Mouse (Mus musculus) embryonic facial prominence, embryonic 11.5 days (tissue): ENCODE measurements around the gene Tppp. TPM values are rescaled to one million over a fixed set of nuclear protein-coding genes. Genes with fewer than 3 reads are reported as not detected.
A peak's percentile ranks its signal among the peaks of the same experiment; 100 is the strongest.

ENCODE experiments used
- ATAC-seq: fragments of 200-750 bp; cut with Nextera tagmentation; replicated peaks from 2 replicates; pipeline ENCODE4 v1.8.0; 2017; ENCODE audit warnings: low read depth; ENCODE audit not compliant: insufficient number of reproducible peaks, low FRiP score, low TSS enrichment
- DNase-seq: peaks from one replicate; pipeline ENCODE4 v3.0.0-alpha.2; 2015; ENCODE audit warnings: low spot score
- H3K27ac ChIP-seq: fragments of 300-500 bp; sonication (generic); replicated peaks from 2 replicates; pipeline ENCODE4 v1.5.1; 2014; ENCODE audit warnings: mild to moderate bottlenecking, low read depth, low read length, control low read depth
- H3K27me3 ChIP-seq: fragments of 300-500 bp; sonication (generic); 2 replicates; pipeline ENCODE4 v1.6.1; 2014; ENCODE audit warnings: mild to moderate bottlenecking, low read length, moderate library complexity, mixed read lengths; ENCODE audit not compliant: control insufficient read depth, insufficient read depth
- H3K36me3 ChIP-seq: fragments of 300-500 bp; sonication (generic); replicated peaks from 2 replicates; pipeline ENCODE4 v1.6.1; 2014; ENCODE audit warnings: low read depth, mild to moderate bottlenecking, low read length, moderate library complexity, mixed read lengths; ENCODE audit not compliant: control insufficient read depth, insufficient read depth
- H3K4me1 ChIP-seq: fragments of 300-500 bp; sonication (generic); 2 replicates; pipeline ENCODE4 v1.6.1; 2014; ENCODE audit warnings: low read length, mixed read lengths; ENCODE audit not compliant: control insufficient read depth, insufficient read depth
- H3K4me2 ChIP-seq: fragments of 300-500 bp; sonication (generic); 2 replicates; pipeline ENCODE4 v1.6.1; 2014; ENCODE audit warnings: low read depth, mild to moderate bottlenecking, control low read depth, low read length, moderate library complexity
- H3K4me3 ChIP-seq: fragments of 300-500 bp; sonication (generic); 2 replicates; pipeline ENCODE4 v1.5.1; 2014; ENCODE audit warnings: low read depth, low read length, control low read depth
- H3K9ac ChIP-seq: fragments of 300-500 bp; sonication (generic); replicated peaks from 2 replicates; pipeline ENCODE4 v1.6.1; 2014; ENCODE audit warnings: mild to moderate bottlenecking, control low read depth, low read length
- H3K9me3 ChIP-seq: fragments of 300-500 bp; sonication (generic); replicated peaks from 2 replicates; pipeline ENCODE4 v1.6.1; 2016; ENCODE audit warnings: mild to moderate bottlenecking, low read length, inconsistent platforms, mixed read lengths; ENCODE audit not compliant: control insufficient read depth
- WGBS: fragments of 180-500 bp; shearing (Covaris S2); extraction: QIAGEN DNeasy Blood & Tissue Kit; methylation state at CpG from one replicate; pipeline ENCODE4 v1.1.7; 2014; 5-methylcytosine and 5-hydroxymethylcytosine counted together
- polyA plus RNA-seq: library from polyadenylated mRNA; unstranded; fragments of >200 nt; fragmentation: Nextera tagmentation; extraction: Ambion mirVana; gene quantifications from 2 replicates; pipeline ENCODE4 v1.2.1, GENCODE M21; 2014

Tppp gene
- polyA plus RNA-seq, 1 experiment from 2014 or later: 1.7 TPM

GRCm38 (mm10) chr13:74026215-74026614 is 17.0 kb downstream of the Tppp start:
- Histone ChIP-seq H3K36me3 (no peaks in the 10 kb centered on the region), H3K27me3 (no peaks in the 10 kb centered on the region), H3K4me1 (no peaks in the 10 kb centered on the region), H3K4me2 (no peak overlapping the region), H3K9me3 (no peaks in the 10 kb centered on the region), H3K4me3 (no peak overlapping the region), H3K9ac (no peak overlapping the region), H3K27ac (no peak overlapping the region)
- ATAC-seq (0 out of 2 replicates have a peak, but pooled peaks have one; percentile 24), DNase-seq (peak; percentile 68)
- 14% methylated on average over 2 of the region's 2 CpGs for WGBS

DNA sequence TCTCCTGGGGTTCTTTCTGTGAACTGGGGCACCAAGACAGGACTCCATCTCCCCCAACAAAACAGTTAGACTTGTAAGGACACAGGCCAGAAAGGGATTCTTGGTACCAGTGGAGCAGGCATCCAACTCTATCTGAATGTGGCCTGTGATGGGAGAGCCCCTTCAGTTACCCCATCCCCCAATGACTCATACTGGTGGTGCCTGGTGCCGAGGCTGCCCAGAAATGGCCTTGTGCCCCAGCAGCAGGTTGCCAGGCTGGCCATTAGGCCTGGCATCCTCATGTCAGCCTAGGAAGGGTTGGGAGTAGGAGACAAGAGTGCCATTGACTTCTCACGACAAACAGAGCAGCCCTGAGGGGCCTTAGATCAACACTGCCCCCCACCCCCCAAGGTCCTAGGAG is 18.9 kb downstream of the Tppp start:
- Histone ChIP-seq H3K4me1 (no peaks in the 10 kb centered on the region), H3K36me3 (no peaks in the 10 kb centered on the region), H3K27me3 (no peaks in the 10 kb centered on the region), H3K27ac (no peak overlapping the region), H3K4me2 (no peak overlapping the region), H3K9ac (no peak overlapping the region), H3K9me3 (no peaks in the 10 kb centered on the region), H3K4me3 (no peak overlapping the region)
- no peak for DNase-seq
- 54% methylated on average over 2 of the region's 2 CpGs for WGBS
- no peak for ATAC-seq

DNA sequence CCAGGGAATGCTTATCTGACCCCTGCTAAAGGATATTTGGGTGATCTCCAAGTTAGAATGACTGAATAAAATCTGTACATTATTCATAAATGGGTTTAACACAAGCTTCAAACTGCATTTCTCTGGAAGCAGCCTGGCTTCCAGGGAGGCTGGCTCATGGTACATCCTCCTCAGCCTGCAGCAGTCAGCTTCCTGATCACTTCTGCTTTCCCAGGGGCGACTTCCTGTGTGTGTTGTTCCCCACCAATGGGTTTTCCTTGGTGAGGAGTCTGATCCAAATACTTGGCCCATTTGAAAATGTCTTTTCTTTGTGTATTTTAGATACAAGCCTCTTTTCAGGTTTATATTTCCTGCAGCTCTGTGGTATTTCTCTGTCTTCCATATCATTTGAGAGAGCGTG is 19.8 kb downstream of the Tppp start:
- no peak for DNase-seq
- H3K27ac ChIP-seq: no peak overlapping the region
- no peak for ATAC-seq
- H3K36me3 ChIP-seq: no peaks in the 10 kb centered on the region
- WGBS: 79% methylated on average over 2 of the region's 2 CpGs
- H3K4me1 ChIP-seq: no peaks in the 10 kb centered on the region
- no peaks in the 10 kb centered on the region for H3K9me3 ChIP-seq
- H3K27me3 ChIP-seq: no peaks in the 10 kb centered on the region
- H3K4me2 ChIP-seq: no peak overlapping the region
- H3K4me3 ChIP-seq: no peak overlapping the region
- no peak overlapping the region for H3K9ac ChIP-seq

DNA sequence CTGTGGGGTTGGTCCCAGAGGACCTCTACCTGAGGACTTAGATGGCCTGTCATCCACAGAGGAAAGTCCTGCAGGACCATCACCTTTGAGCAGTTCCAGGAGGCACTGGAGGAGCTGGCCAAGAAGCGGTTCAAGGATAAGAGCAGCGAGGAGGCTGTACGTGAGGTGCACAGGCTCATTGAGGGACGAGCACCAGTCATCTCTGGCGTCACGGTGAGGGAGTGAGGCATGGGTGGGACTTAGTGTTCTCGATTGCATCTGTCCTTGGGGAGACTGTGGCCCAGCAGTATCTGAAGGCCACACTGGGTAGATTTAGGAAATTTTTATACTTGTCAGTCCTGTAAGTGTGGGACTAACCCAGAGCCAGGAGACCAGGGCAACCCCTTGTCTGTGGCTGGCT is 21.5 kb downstream of the Tppp start:
- H3K4me2 ChIP-seq: no peak overlapping the region
- no peaks in the 10 kb centered on the region for H3K9me3 ChIP-seq
- H3K27ac ChIP-seq: no peak overlapping the region
- no peak overlapping the region for H3K4me3 ChIP-seq
- 89% methylated on average over 7 of the region's 7 CpGs for WGBS
- ATAC-seq (no peak), DNase-seq (no peak)
- H3K27me3 ChIP-seq: no peaks in the 10 kb centered on the region
- H3K4me1 ChIP-seq: no peaks in the 10 kb centered on the region
- no peak overlapping the region for H3K9ac ChIP-seq
- H3K36me3 ChIP-seq: no peaks in the 10 kb centered on the region

- Histone ChIP-seq H3K27ac (no peak overlapping the region), H3K36me3 (no peaks in the 10 kb centered on the region), H3K9ac (no peak overlapping the region), H3K9me3 (no peaks in the 10 kb centered on the region), H3K4me3 (no peak overlapping the region), H3K4me1 (no peaks in the 10 kb centered on the region), H3K4me2 (no peak overlapping the region), H3K27me3 (no peaks in the 10 kb centered on the region)
- ATAC-seq: no peak
- 79% methylated on average over 8 of the region's 8 CpGs for WGBS
- no peak for DNase-seq
Measured at GRCm38 (mm10) chr13:74031133-74031532, 21.9 kb downstream of the Tppp start.

DNA sequence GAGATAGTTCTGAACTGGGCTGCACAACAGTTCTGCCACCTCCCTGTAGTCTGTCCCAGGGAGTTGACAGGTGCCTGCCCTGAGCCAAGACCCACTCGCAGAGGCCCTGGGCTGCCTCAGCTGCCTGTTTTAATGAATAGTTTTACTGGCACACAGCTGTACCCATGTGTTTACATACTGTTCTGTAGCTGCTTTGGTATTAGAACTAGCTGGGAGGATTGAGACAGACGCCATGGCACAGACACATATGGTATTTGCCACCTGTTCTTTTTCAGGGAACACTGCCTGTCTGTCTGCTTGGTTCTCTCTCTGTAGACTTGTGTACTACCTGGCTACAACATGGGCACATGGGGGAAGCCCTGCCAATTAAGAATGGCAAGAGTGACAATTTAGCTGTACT is 25.5 kb downstream of the Tppp start:
- H3K9me3 ChIP-seq: no peaks in the 10 kb centered on the region
- no peak overlapping the region for H3K9ac ChIP-seq
- H3K4me2 ChIP-seq: no peak overlapping the region
- H3K36me3 ChIP-seq: no peaks in the 10 kb centered on the region; the same call in 1 of the 2 replicates
- DNase-seq: no peak
- no peaks in the 10 kb centered on the region for H3K27me3 ChIP-seq
- no peaks in the 10 kb centered on the region for H3K4me1 ChIP-seq
- no peak for ATAC-seq
- H3K4me3 ChIP-seq: no peak overlapping the region
- no peak overlapping the region for H3K27ac ChIP-seq
- WGBS: 78% methylated on average over 2 of the region's 2 CpGs

DNA sequence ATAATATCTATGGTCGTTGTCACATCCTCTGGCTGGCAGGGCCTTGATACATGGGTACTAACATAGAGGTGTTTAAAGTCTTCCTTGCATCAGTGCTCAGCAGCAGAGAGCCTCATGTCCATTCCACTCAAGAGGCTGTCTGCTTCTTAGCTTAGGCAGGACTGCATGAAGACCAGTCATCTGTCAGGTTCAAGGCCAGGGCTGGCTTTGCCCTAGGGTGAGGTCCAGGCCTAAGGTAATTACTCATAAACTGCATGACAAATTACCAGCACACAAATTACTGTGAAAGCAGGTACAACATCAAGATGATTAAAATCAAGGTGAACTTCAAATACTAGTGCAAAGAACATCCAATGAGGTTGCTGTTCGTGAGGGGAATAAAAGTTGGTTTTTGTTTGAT is 26.6 kb downstream of the Tppp start:
- no peaks in the 10 kb centered on the region; the same call in 1 of the 2 replicates for H3K36me3 ChIP-seq
- 86% methylated on average over 2 of the region's 2 CpGs for WGBS

DNA sequence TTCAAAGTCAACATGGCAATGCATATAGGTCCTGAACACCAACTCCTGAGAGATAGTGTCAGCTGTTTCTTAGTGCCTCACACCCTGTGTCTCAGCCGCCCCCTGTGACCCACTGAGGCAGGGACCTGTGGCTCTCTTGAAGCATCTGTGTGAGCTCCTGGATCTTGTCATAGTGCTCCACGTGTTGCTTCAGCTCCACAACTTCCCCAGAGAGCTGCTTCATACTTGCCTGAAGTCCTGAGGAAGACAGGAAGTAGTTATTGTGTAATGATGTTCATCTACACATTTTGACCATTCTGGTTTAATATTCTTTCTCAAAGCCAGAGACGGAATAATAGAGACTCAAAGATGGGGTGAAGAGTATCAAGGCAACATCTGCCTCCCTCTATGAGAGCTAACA is 30.7 kb downstream of the Tppp start:
- Histone ChIP-seq H3K27ac (no peak overlapping the region), H3K9me3 (no peaks in the 10 kb centered on the region), H3K27me3 (no peaks in the 10 kb centered on the region), H3K4me1 (no peaks in the 10 kb centered on the region), H3K36me3 (no peaks in the 10 kb centered on the region; the same call in 1 of the 2 replicates), H3K4me3 (no peak overlapping the region), H3K4me2 (no peak overlapping the region), H3K9ac (no peak overlapping the region)
- DNase-seq (no peak), ATAC-seq (no peak)
- WGBS: 91% methylated on average over 3 of the region's 3 CpGs

More for the DNA sequence above, 26.6 kb downstream of the Tppp start:
- H3K4me3 ChIP-seq: no peak overlapping the region
- H3K27me3 ChIP-seq: no peaks in the 10 kb centered on the region
- no peaks in the 10 kb centered on the region for H3K4me1 ChIP-seq
- H3K27ac ChIP-seq: no peak overlapping the region
- H3K4me2 ChIP-seq: no peak overlapping the region
- ATAC-seq (no peak), DNase-seq (no peak)
- H3K9ac ChIP-seq: no peak overlapping the region
- H3K9me3 ChIP-seq: no peaks in the 10 kb centered on the region
